Mouse (Mus musculus): ENCODE results near the gene Acap3. TPM values are rescaled to one million over a fixed set of nuclear protein-coding genes. Genes with fewer than 3 reads are reported as not detected.

Gene Acap3
- polyA plus RNA-seq, 1 experiment from 2014 or later: 51.0 TPM

DNA sequence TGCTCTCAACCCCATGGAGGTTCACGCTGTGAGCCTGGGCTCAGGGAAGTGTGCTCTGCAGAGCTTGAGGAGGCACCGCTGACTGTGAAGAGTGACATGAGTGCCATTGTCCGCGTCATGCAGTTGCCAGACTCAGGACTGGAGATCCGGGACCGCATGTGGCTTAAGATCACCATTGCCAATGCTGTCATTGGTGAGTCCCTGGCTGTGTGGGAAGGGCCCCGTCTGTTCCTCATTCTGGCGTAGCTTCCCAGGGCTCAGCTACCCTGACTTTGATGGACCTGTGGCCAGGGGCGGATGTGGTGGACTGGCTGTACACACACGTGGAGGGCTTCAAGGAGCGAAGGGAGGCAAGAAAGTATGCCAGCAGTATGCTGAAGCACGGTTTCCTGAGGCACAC lies 35.6 kb upstream of the Acap3 start:
- H3K4me2 ChIP-seq: no peak overlapping the region
- H3K27me3 ChIP-seq: no peaks in the 10 kb centered on the region
- H3K9me3 ChIP-seq (replicated peaks): no peaks in the 10 kb centered on the region
- H3K36me3 ChIP-seq (ENCODE audit: poor library complexity, severe bottlenecking): peaks cover 80% of the 10 kb centered on the region
- H3K27ac ChIP-seq: no peak overlapping the region
- peaks cover 8% of the 10 kb centered on the region for H3K4me1 ChIP-seq
- no peak for ATAC-seq
- H3K9ac ChIP-seq: no peak overlapping the region
- no peak overlapping the region for H3K4me3 ChIP-seq
- 97% methylated on average over 12 of the region's 12 CpGs for WGBS

DNA sequence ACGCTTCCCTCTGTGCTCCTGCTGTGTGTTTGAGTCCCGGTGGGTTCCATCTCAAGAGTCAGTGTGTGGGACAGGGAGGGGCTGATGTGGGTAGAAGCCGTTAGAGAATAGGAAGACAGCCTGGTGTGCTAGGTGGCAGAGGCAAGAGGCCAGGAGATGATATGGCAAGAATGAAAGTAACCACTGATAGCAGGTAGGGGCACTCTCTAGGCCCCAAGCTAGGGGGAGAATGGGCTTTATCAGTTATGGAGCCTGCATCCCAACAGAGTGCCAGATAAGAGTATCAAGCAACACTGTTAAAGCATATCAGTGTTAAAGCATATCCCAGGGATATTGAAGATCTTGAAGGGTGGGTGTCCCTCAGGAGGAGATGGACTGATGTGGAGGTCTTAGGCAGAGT lies 34.7 kb upstream of the Acap3 start:
- Histone ChIP-seq H3K27me3 (no peaks in the 10 kb centered on the region), H3K4me1 (peaks cover 6% of the 10 kb centered on the region), H3K36me3 (ENCODE audit: poor library complexity, severe bottlenecking) (peaks cover 88% of the 10 kb centered on the region), H3K4me2 (no peak overlapping the region), H3K9me3 (replicated peaks) (no peaks in the 10 kb centered on the region), H3K9ac (no peak overlapping the region), H3K4me3 (no peak overlapping the region), H3K27ac (no peak overlapping the region)
- no peak for ATAC-seq
- 75% methylated on average over 3 of the region's 3 CpGs for WGBS

DNA sequence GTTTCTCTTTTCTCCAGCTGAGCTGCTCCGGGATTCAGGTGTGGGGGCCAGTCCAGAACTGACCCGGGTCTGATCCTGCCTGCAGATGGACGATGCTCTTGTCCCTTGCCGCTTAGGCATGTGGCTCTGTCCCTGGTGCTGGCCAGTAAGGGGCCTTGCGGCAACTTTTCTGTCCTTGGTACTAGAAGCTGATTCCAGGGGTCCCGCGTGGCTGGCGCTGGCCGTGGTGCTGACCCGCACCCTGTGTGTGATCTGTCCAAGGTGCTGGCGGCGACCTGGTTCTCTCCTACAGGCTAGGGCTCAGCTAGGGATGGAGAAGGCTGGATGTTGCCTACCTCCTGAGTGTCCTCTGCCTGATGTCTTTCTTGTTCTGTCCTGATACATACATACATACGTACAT lies 32.3 kb upstream of the Acap3 start:
- ATAC-seq: no peak
- Histone ChIP-seq H3K9ac (no peak overlapping the region), H3K27ac (no peak overlapping the region), H3K36me3 (ENCODE audit: poor library complexity, severe bottlenecking) (peaks cover 85% of the 10 kb centered on the region), H3K4me3 (no peak overlapping the region), H3K27me3 (no peaks in the 10 kb centered on the region), H3K9me3 (replicated peaks) (no peaks in the 10 kb centered on the region), H3K4me1 (no peaks in the 10 kb centered on the region), H3K4me2 (no peak overlapping the region)
- 33% methylated on average over 13 of the region's 13 CpGs for WGBS

DNA sequence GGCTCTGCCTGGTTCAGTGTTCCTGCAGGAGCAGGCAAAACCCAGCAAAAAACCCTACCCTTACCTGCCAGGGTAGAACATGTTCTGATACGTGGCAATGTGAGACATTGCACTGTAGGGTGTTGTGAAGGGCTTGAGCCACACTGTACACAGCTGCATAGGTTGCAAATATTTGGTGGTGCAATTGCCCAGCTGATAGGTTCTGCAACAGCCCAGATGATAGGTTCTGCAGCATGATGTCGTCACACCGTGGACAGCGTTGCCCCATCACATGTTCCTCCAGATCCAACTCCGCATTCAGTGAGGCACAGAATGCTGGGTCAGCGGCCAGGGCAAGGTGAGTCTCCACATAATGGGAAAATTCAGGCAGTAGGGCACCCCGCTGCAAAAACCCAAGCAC lies 29.8 kb upstream of the Acap3 start:
- no peak for ATAC-seq
- no peak overlapping the region for H3K27ac ChIP-seq
- no peak overlapping the region for H3K4me3 ChIP-seq
- H3K27me3 ChIP-seq: no peaks in the 10 kb centered on the region
- no peak overlapping the region for H3K4me2 ChIP-seq
- 90% methylated on average over 7 of the region's 7 CpGs for WGBS
- no peaks in the 10 kb centered on the region for H3K4me1 ChIP-seq
- no peaks in the 10 kb centered on the region for H3K9me3 ChIP-seq (replicated peaks)
- peaks cover 81% of the 10 kb centered on the region for H3K36me3 ChIP-seq (ENCODE audit: poor library complexity, severe bottlenecking)
- H3K9ac ChIP-seq: no peak overlapping the region

DNA sequence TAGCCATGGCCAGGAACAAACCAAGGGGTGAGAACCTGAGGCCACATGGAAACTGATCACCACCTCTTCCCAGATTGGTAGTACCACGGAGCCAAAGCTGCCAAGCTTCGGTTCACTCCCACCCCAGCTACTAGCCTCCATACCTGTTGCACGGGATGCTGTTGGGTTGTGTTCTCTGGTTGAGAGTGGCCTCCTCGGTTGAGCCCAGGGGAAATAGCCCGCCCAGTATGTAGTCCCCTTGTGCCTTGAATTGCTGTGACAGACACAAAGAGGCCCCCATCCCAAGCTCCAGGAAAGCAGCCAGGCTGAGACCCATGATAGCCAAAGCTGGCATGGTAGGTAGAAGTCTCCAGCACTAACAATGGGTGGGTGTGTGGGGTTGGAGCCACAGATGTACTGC lies 28.6 kb upstream of the Acap3 start, which contains the start of gene Tas1r3:
Gene Tas1r3 (minus strand): TSS at position 362 of the 400 bp plus-strand sequence.
- Histone ChIP-seq H3K9ac (no peak within 1 kb of the TSS), H3K4me2 (no peak within 1 kb of the TSS), H3K27ac (no peak within 1 kb of the TSS), H3K36me3 (ENCODE audit: poor library complexity, severe bottlenecking) (peaks cover 71% of the 10 kb centered on the region), H3K4me3 (no peak within 1 kb of the TSS), H3K27me3 (no peaks in the 10 kb centered on the region), H3K4me1 (peaks cover 3% of the 10 kb centered on the region; the same call in 1 of the 2 replicates), H3K9me3 (replicated peaks) (no peaks in the 10 kb centered on the region)
- no peak for ATAC-seq
- 86% methylated on average over 5 of the region's 5 CpGs for WGBS

GRCm38 (mm10) chr4:155868614-155869298 lies 22.9 kb upstream of the Acap3 start:
- 11% methylated on average over 22 of the region's 22 CpGs for WGBS
- Histone ChIP-seq H3K27ac (peak overlapping the region; percentile 61; the same call in 1 of the 2 replicates), H3K36me3 (ENCODE audit: poor library complexity, severe bottlenecking) (peaks cover 49% of the 10 kb centered on the region), H3K9me3 (replicated peaks) (no peaks in the 10 kb centered on the region), H3K9ac (peak overlapping the region; percentile 89), H3K4me1 (peaks cover 29% of the 10 kb centered on the region), H3K4me3 (peak overlapping the region; percentile 79), H3K4me2 (peak overlapping the region; percentile 82), H3K27me3 (no peaks in the 10 kb centered on the region)
- no peak; the same call in none of the 2 replicates for ATAC-seq

DNA sequence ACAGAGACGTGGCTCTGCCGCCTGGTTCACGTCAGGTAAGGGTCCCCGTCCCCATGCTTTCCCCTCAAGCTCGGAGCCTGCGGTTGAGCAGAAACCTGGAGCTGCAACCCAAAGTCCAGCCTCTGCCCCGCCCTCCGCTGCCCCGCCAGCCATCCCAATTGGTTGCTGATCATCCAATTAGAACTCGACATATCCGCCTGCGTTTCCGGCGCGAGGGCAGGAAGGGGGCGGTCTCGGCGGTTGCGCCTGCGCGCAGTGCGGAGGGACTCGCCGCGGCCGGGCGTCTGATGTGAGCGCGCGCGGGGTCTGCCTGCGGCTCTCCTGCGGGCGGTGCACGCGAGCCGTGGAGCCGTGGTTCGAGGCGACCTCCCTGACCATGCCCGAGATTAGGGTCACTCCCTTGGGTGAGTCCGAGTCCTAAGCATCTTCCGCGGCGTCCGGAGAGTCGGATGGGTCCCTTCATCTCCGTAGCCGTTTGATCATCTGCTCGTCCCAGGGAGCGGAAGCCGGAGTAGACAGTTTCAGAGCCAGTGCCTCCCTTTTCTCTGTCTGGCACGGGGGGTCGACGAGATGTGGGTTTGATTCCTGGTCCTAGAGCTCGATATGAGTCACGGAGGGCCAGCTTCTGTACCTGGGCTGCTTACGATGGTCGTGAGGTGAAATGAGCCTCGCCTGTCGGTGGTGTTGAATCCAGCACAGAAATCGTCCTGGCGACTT lies 22.1 kb upstream of the Acap3 start, which contains the start of the genes Cptp and Ints11:
Gene Cptp (minus strand): TSS at position 124 of the 717 bp plus-strand sequence.
Gene Ints11 (plus strand): TSS at position 230 of the 717 bp plus-strand sequence.
- ATAC-seq: peak; percentile 98
- Histone ChIP-seq H3K9me3 (replicated peaks) (no peaks in the 10 kb centered on the region), H3K4me1 (peaks cover 29% of the 10 kb centered on the region), H3K4me3 (peak within 1 kb of the TSS; percentile 79), H3K27me3 (no peaks in the 10 kb centered on the region), H3K9ac (peak within 1 kb of the TSS; percentile 89), H3K4me2 (peak within 1 kb of the TSS; percentile 82), H3K27ac (peak within 1 kb of the TSS; percentile 61), H3K36me3 (ENCODE audit: poor library complexity, severe bottlenecking) (peaks cover 54% of the 10 kb centered on the region)
- WGBS: under 1% methylated on average over 63 of the region's 63 CpGs

- Histone ChIP-seq H3K27ac (no peak overlapping the region), H3K27me3 (no peaks in the 10 kb centered on the region), H3K9ac (0 out of 2 replicates have a peak overlapping the region, but pooled peaks have one; percentile 18), H3K9me3 (replicated peaks) (no peaks in the 10 kb centered on the region), H3K4me1 (peaks cover 29% of the 10 kb centered on the region), H3K36me3 (ENCODE audit: poor library complexity, severe bottlenecking) (peaks cover 55% of the 10 kb centered on the region), H3K4me3 (peak overlapping the region; percentile 6; the same call in 1 of the 2 replicates), H3K4me2 (no peak overlapping the region)
- no peak for ATAC-seq
- 93% methylated on average over 7 of the region's 7 CpGs for WGBS
These were observed 20.2 kb upstream of the Acap3 start for GRCm38 (mm10) chr4:155871404-155871803.

DNA sequence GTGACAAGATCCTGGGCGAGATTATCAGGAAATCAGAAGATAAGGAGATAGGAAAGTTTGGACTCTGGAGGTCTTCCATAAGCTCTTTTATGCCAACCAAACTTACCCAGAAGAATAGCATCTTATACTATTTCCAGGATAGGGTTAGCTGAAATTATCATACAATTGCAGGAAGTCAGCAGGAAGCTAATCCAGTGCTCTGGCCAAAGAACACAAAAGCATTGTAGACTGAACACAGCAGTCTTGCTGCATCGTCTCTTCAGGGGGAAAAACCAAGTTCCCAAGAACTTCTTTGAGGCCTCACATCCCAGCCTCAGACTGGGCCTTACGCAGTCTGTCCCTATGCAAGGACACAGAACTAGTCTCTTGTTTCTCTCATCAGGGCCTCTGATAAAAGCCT lies 8.0 kb upstream of the Acap3 start:
- no peak overlapping the region for H3K27ac ChIP-seq
- WGBS: 84% methylated on average over 3 of the region's 3 CpGs
- H3K4me1 ChIP-seq: no peaks in the 10 kb centered on the region
- H3K27me3 ChIP-seq: no peaks in the 10 kb centered on the region
- H3K9ac ChIP-seq: no peak overlapping the region
- H3K4me3 ChIP-seq: no peak overlapping the region
- no peak for ATAC-seq
- peaks cover 58% of the 10 kb centered on the region for H3K36me3 ChIP-seq (ENCODE audit: poor library complexity, severe bottlenecking)
- H3K4me2 ChIP-seq: no peak overlapping the region
- no peaks in the 10 kb centered on the region for H3K9me3 ChIP-seq (replicated peaks)

DNA sequence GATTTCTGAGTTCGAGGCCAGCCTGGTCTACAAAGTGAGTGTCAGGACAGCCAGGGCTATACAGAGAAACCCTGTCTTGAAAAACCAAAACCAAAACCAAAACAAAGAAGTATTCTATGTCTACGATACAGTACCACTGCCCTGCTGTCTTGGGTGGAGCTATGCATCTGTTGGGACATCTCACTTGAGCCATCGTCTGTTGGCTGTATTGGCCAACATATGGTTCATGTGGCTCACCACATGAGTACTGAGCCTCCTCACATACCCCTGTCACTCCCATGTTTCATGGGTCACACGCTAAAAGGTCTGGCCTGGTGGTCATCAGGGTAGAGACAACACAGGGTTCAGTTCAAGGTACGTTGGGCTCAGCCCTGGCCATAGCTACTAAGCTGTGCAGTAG lies 5.3 kb upstream of the Acap3 start:
- no peak for ATAC-seq

GRCm38 (mm10) chr4:155887674-155888073 lies 3.9 kb upstream of the Acap3 start:
- Histone ChIP-seq H3K36me3 (ENCODE audit: poor library complexity, severe bottlenecking) (peaks cover 58% of the 10 kb centered on the region), H3K4me3 (no peak overlapping the region), H3K4me1 (peaks cover 22% of the 10 kb centered on the region), H3K9me3 (replicated peaks) (no peaks in the 10 kb centered on the region), H3K9ac (no peak overlapping the region), H3K4me2 (no peak overlapping the region), H3K27me3 (no peaks in the 10 kb centered on the region), H3K27ac (no peak overlapping the region)
- ATAC-seq: no peak
- 89% methylated on average over 10 of the region's 10 CpGs for WGBS

More for the DNA sequence above, 5.3 kb upstream of the Acap3 start:
- Histone ChIP-seq H3K4me3 (no peak overlapping the region), H3K9me3 (replicated peaks) (no peaks in the 10 kb centered on the region), H3K27me3 (no peaks in the 10 kb centered on the region), H3K4me2 (no peak overlapping the region), H3K4me1 (peaks cover 21% of the 10 kb centered on the region), H3K36me3 (ENCODE audit: poor library complexity, severe bottlenecking) (peaks cover 60% of the 10 kb centered on the region), H3K27ac (no peak overlapping the region), H3K9ac (no peak overlapping the region)
- WGBS: 93% methylated on average over 5 of the region's 5 CpGs

DNA sequence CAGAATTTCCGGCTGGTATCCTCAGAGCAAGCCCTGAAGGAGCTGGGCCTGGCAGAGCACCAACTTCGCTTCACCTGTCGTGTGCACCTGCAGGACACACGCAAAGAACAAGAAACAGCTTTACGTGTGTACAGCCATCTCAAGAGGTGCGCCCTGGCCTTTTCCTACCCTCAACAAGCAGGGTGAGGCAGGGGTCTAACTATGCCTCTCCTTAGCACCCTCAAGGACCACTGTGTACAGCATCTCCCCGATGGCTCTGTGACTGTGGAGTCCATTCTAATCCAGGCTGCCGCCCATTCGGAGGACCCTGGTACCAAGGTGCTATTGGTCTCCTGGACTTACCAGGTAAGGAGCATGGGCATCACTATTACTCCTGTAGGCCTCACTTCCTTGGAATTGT lies 3.4 kb upstream of the Acap3 start:
- no peak overlapping the region for H3K4me2 ChIP-seq
- 0 out of 2 replicates have a peak overlapping the region, but pooled peaks have one; percentile 0 for H3K4me3 ChIP-seq
- peaks cover 54% of the 10 kb centered on the region for H3K36me3 ChIP-seq (ENCODE audit: poor library complexity, severe bottlenecking)
- H3K9me3 ChIP-seq (replicated peaks): no peaks in the 10 kb centered on the region
- H3K9ac ChIP-seq: no peak overlapping the region
- WGBS: 94% methylated on average over 9 of the region's 9 CpGs
- ATAC-seq: no peak
- H3K4me1 ChIP-seq: peaks cover 27% of the 10 kb centered on the region
- no peaks in the 10 kb centered on the region for H3K27me3 ChIP-seq
- no peak overlapping the region for H3K27ac ChIP-seq

Measured in forebrain, embryonic 13.5 days (tissue).